Comparison of ENCODE assay signal across 11 mouse cellular contexts in genomic region chr13:38009721-38010408, GRCm38 (mm10). TPM values are rescaled to one million over a fixed set of nuclear protein-coding genes. Genes with fewer than 3 reads are reported as not detected.
DNase-seq lines count a peak whose midpoint lies in the region; ATAC-seq and TF ChIP-seq lines count a peak whose summit lies in the region.
"Had no signal": no experiment of that assay in that cellular context is flagged by ENCODE, and none has a peak within 500 bp of the region (broad histone marks: within the 10 kb centered on the region; RNA-seq: fewer than 3 reads in every experiment).

No protein-coding gene starts in this region.

- no peaks in the 10 kb centered on the region for H3K27me3 ChIP-seq in embryonic facial prominence, embryonic 14.5 days (replicated peaks; ENCODE audit: control insufficient read depth, insufficient read depth, low read length)
- no peaks in the 10 kb centered on the region for H3K27me3 ChIP-seq in embryonic facial prominence, embryonic 10.5 days (replicated peaks; ENCODE audit: low read depth, poor library complexity, severe bottlenecking)
- H3K27me3 ChIP-seq in midbrain, postnatal 0 days (ENCODE audit: insufficient read depth, low read length): no peaks in the 10 kb centered on the region
- H3K27me3 ChIP-seq: neural tube, embryonic 12.5 days had no signal

- TF ChIP-seq CTCF in midbrain, postnatal 0 days (IDR thresholded peaks at IDR 0.05): no peak

- peak; percentile 22; the same call in 1 of the 2 replicates for ATAC-seq in embryonic facial prominence, embryonic 14.5 days (ENCODE audit: low read depth)
- ATAC-seq in megakaryocyte-erythroid progenitor cell, adult 5-6 weeks (replicated peaks; ENCODE audit: low FRiP score, low TSS enrichment, poor library complexity, severe bottlenecking): peak; percentile 98
- no peak for ATAC-seq in midbrain, postnatal 0 days (ENCODE audit: low FRiP score)

- no peak overlapping the region for H3K4me3 ChIP-seq in embryonic facial prominence, embryonic 14.5 days (ENCODE audit: low read depth, low read length)
- H3K4me3 ChIP-seq in embryonic facial prominence, embryonic 10.5 days: no peak overlapping the region
- no peak overlapping the region for H3K4me3 ChIP-seq in midbrain, postnatal 0 days (ENCODE audit: low read depth, low read length)
- H3K4me3 ChIP-seq: neural tube, embryonic 12.5 days had no signal

- H3K4me2 ChIP-seq in embryonic facial prominence, embryonic 14.5 days (ENCODE audit: low read depth, low read length): no peak overlapping the region
- H3K4me2 ChIP-seq in midbrain, postnatal 0 days (ENCODE audit: low read depth, low read length, poor library complexity, severe bottlenecking): no peak overlapping the region
- H3K4me2 ChIP-seq: neural tube, embryonic 12.5 days had no signal

- no peaks in the 10 kb centered on the region for H3K9me3 ChIP-seq in embryonic facial prominence, embryonic 14.5 days (ENCODE audit: control insufficient read depth, low read length)
- no peaks in the 10 kb centered on the region for H3K9me3 ChIP-seq in embryonic facial prominence, embryonic 10.5 days
- H3K9me3 ChIP-seq in midbrain, postnatal 0 days (ENCODE audit: low read length): no peaks in the 10 kb centered on the region
- H3K9me3 ChIP-seq: neural tube, embryonic 12.5 days had no signal

- H3K9ac ChIP-seq in embryonic facial prominence, embryonic 14.5 days (ENCODE audit: low read depth, low read length): no peak overlapping the region
- H3K9ac ChIP-seq in midbrain, postnatal 0 days (replicated peaks; ENCODE audit: low read length, poor library complexity, severe bottlenecking): no peak overlapping the region
- H3K9ac ChIP-seq: neural tube, embryonic 12.5 days had no signal

- no peak overlapping the region for H3K27ac ChIP-seq in embryonic facial prominence, embryonic 14.5 days (replicated peaks; ENCODE audit: low read depth, low read length)
- H3K27ac ChIP-seq in embryonic facial prominence, embryonic 10.5 days (replicated peaks): no peak overlapping the region
- H3K27ac ChIP-seq in midbrain, postnatal 0 days (ENCODE audit: low read depth, low read length): no peak overlapping the region
- H3K27ac ChIP-seq: neural tube, embryonic 12.5 days had no signal

- no peaks in the 10 kb centered on the region for H3K4me1 ChIP-seq in embryonic facial prominence, embryonic 14.5 days (ENCODE audit: control insufficient read depth, insufficient read depth, low read length)
- no peaks in the 10 kb centered on the region for H3K4me1 ChIP-seq in embryonic facial prominence, embryonic 10.5 days
- no peaks in the 10 kb centered on the region for H3K4me1 ChIP-seq in midbrain, postnatal 0 days (ENCODE audit: insufficient read depth, low read length)
- H3K4me1 ChIP-seq: neural tube, embryonic 12.5 days had no signal

- H3K36me3 ChIP-seq in embryonic facial prominence, embryonic 14.5 days (ENCODE audit: control insufficient read depth, insufficient read depth, low read length): no peaks in the 10 kb centered on the region
- no peaks in the 10 kb centered on the region for H3K36me3 ChIP-seq in embryonic facial prominence, embryonic 10.5 days (replicated peaks)
- no peaks in the 10 kb centered on the region for H3K36me3 ChIP-seq in midbrain, postnatal 0 days (ENCODE audit: insufficient read depth, low read length)
- H3K36me3 ChIP-seq: neural tube, embryonic 12.5 days had no signal

- DNase-seq in embryonic facial prominence, embryonic 14.5 days (ENCODE audit: low spot score): peak; percentile 29
- no peak for DNase-seq in embryonic facial prominence, embryonic 10.5 days (ENCODE audit: low spot score)
- peak; percentile 25 for DNase-seq in 3134 (ENCODE audit: extremely low read depth, insufficient read length, low spot score)
- DNase-seq in layer of hippocampus, postnatal 10 days (ENCODE audit: low spot score in 2 of 2): peak; percentile 8 to 17
- no peak for DNase-seq in frontal cortex, postnatal 36 days (ENCODE audit: low spot score in 2 of 2)
- no peak for DNase-seq in midbrain, postnatal 0 days (ENCODE audit: low spot score)
- no peak for DNase-seq in frontal cortex, adult 2 months (ENCODE audit: extremely low spot score in 1 of 2, low spot score in 1 of 2)
- DNase-seq: kidney, postnatal 4 days; right cerebral cortex, postnatal 4 days had no signal

- 73% methylated on average over 5 of the region's 5 CpGs for WGBS in embryonic facial prominence, embryonic 14.5 days
- 87% methylated on average over 5 of the region's 5 CpGs for WGBS in embryonic facial prominence, embryonic 10.5 days
- 85% methylated on average over 5 of the region's 5 CpGs for WGBS in midbrain, postnatal 0 days

RNA-seq across cellular contexts. Expression of gene Ssr1, which starts 15.8 kb away (rescaled TPM):
- 162 and 167 TPM in 2 replicates for polyA plus RNA-seq in embryonic facial prominence, embryonic 14.5 days (2014; fragmentation: Nextera tagmentation; extraction: Ambion mirVana)
- 107 and 110 TPM in 2 replicates for polyA plus RNA-seq in embryonic facial prominence, embryonic 10.5 days (2016; fragmentation: Nextera tagmentation; extraction: Ambion mirVana)
- total RNA-seq in layer of hippocampus, postnatal 10 days (2021): 10 to 100 TPM; 81.6 to 91.7 TPM
- total RNA-seq in megakaryocyte-erythroid progenitor cell, adult 5-6 weeks (2014; fragmentation: Nextera tagmentation): 58.6 and 105 TPM in 2 replicates
- 104 and 158 TPM in 2 replicates for total RNA-seq in megakaryocyte-erythroid progenitor cell, adult 5-6 weeks (2017)
- 32.5 and 36.7 TPM in 2 replicates for total RNA-seq in midbrain, postnatal 0 days (2014; rRNA removed)
- polyA plus RNA-seq in midbrain, postnatal 0 days (2015; fragmentation: Nextera tagmentation; extraction: Ambion mirVana): 66.9 and 71.0 TPM in 2 replicates
- polyA plus RNA-seq in frontal cortex, adult 2 months (2012; rRNA removed): 31.3 and 31.9 TPM in 2 replicates

RNA-seq across cellular contexts. Expression of gene Riok1, which starts 26.9 kb away (rescaled TPM):
- polyA plus RNA-seq in embryonic facial prominence, embryonic 14.5 days (2014; fragmentation: Nextera tagmentation; extraction: Ambion mirVana): 36.9 and 42.4 TPM in 2 replicates
- 58.4 and 61.8 TPM in 2 replicates for polyA plus RNA-seq in embryonic facial prominence, embryonic 10.5 days (2016; fragmentation: Nextera tagmentation; extraction: Ambion mirVana)
- 10 to 100 TPM; 28.4 to 28.5 TPM for total RNA-seq in layer of hippocampus, postnatal 10 days (2021)
- 80.5 and 88.1 TPM in 2 replicates for total RNA-seq in megakaryocyte-erythroid progenitor cell, adult 5-6 weeks (2014; fragmentation: Nextera tagmentation)
- 98.5 and 126 TPM in 2 replicates for total RNA-seq in megakaryocyte-erythroid progenitor cell, adult 5-6 weeks (2017)
- 24.5 and 44.6 TPM in 2 replicates for total RNA-seq in midbrain, postnatal 0 days (2014; rRNA removed)
- 44.3 and 45.7 TPM in 2 replicates for polyA plus RNA-seq in midbrain, postnatal 0 days (2015; fragmentation: Nextera tagmentation; extraction: Ambion mirVana)
- 33.9 and 35.7 TPM in 2 replicates for polyA plus RNA-seq in frontal cortex, adult 2 months (2012; rRNA removed)

RNA-seq across cellular contexts. Expression of gene Cage1, which starts 27.0 kb away (rescaled TPM):
- polyA plus RNA-seq in embryonic facial prominence, embryonic 14.5 days (2014; fragmentation: Nextera tagmentation; extraction: Ambion mirVana): 0.86 and 1.1 TPM in 2 replicates
- polyA plus RNA-seq in embryonic facial prominence, embryonic 10.5 days (2016; fragmentation: Nextera tagmentation; extraction: Ambion mirVana): 0.65 and 1.1 TPM in 2 replicates
- 1 to 10 TPM; 2.0 to 3.1 TPM for total RNA-seq in layer of hippocampus, postnatal 10 days (2021)
- total RNA-seq in megakaryocyte-erythroid progenitor cell, adult 5-6 weeks (2014; fragmentation: Nextera tagmentation): 2.1 and 5.5 TPM in 2 replicates
- total RNA-seq in megakaryocyte-erythroid progenitor cell, adult 5-6 weeks (2017): 3.4 and 3.5 TPM in 2 replicates
- total RNA-seq in midbrain, postnatal 0 days (2014; rRNA removed): 1.6 and 3.4 TPM in 2 replicates
- 3.8 and 4.4 TPM in 2 replicates for polyA plus RNA-seq in midbrain, postnatal 0 days (2015; fragmentation: Nextera tagmentation; extraction: Ambion mirVana)
- polyA plus RNA-seq in frontal cortex, adult 2 months (2012; rRNA removed): 1.8 and 2.1 TPM in 2 replicates

Comparison
In these comparisons a context has a peak if more than half of its experiments do, and no peak if none do; other contexts are left out.
1. DNase-seq: peak in embryonic facial prominence, embryonic 14.5 days (single experiment), 3134 (single experiment) and layer of hippocampus, postnatal 10 days (2 of 2); none in embryonic facial prominence, embryonic 10.5 days (single experiment), frontal cortex, postnatal 36 days (0 of 2), midbrain, postnatal 0 days (single experiment) and frontal cortex, adult 2 months (0 of 2).